Mouse (Mus musculus): ENCODE data around the gene Ift20.
A peak's percentile ranks its signal among the peaks of the same experiment; 100 is the strongest.
"Not testable (repeated sequence)": the region's sequence is repeated elsewhere in the genome, so short reads cannot be mapped to it uniquely, and the experiment has no call there.

The Ift20 gene

GRCm38 (mm10) chr11:78566775-78567174 is 30.6 kb downstream of the Ift20 start:
- DNase-seq (ENCODE audit: low read depth, low spot score), result no peak

- no peak for DNase-seq (ENCODE audit: low read depth, low spot score)
These were observed 31.5 kb downstream of the Ift20 start for GRCm38 (mm10) chr11:78567614-78568013.

- DNase-seq (ENCODE audit: low read depth, low spot score), result no peak
These were observed 32.7 kb downstream of the Ift20 start for GRCm38 (mm10) chr11:78568827-78569226.

GRCm38 (mm10) chr11:78569806-78570205 is 33.6 kb downstream of the Ift20 start:
- DNase-seq (ENCODE audit: low read depth, low spot score), result no peak

GRCm38 (mm10) chr11:78571441-78571840 is 35.3 kb downstream of the Ift20 start:
- DNase-seq (ENCODE audit: low read depth, low spot score), result no peak

GRCm38 (mm10) chr11:78571854-78572253 is 35.7 kb downstream of the Ift20 start:
- no peak for DNase-seq (ENCODE audit: low read depth, low spot score)

GRCm38 (mm10) chr11:78574031-78574430 is 37.9 kb downstream of the Ift20 start:
- not testable (repeated sequence) for DNase-seq (ENCODE audit: low read depth, low spot score)

GRCm38 (mm10) chr11:78574536-78574935 is 38.4 kb downstream of the Ift20 start:
- DNase-seq (ENCODE audit: low read depth, low spot score), result no peak

- no peak for DNase-seq (ENCODE audit: low read depth, low spot score)
These were observed 38.8 kb downstream of the Ift20 start for GRCm38 (mm10) chr11:78574975-78575374.

- DNase-seq (ENCODE audit: low read depth, low spot score), result no peak
These were observed 46.7 kb downstream of the Ift20 start for GRCm38 (mm10) chr11:78582848-78583247.

GRCm38 (mm10) chr11:78586099-78586498 is 49.9 kb downstream of the Ift20 start:
- DNase-seq (ENCODE audit: low read depth, low spot score), result peak; percentile 54

- not testable (repeated sequence) for DNase-seq (ENCODE audit: low read depth, low spot score)
These were observed 51.5 kb downstream of the Ift20 start for GRCm38 (mm10) chr11:78587677-78588076.

Data from CD4-positive, CD25-positive, alpha-beta regulatory T cell, adult 2 months (primary cell).